Mouse (Mus musculus): ENCODE measurements around the gene Hook2. TPM values are rescaled to one million over a fixed set of nuclear protein-coding genes. Genes with fewer than 3 reads are reported as not detected.

Hook2 gene
- total and polyA plus RNA-seq, 2 experiments from 2014 or later = 28.7 to 30.3 TPM

DNA sequence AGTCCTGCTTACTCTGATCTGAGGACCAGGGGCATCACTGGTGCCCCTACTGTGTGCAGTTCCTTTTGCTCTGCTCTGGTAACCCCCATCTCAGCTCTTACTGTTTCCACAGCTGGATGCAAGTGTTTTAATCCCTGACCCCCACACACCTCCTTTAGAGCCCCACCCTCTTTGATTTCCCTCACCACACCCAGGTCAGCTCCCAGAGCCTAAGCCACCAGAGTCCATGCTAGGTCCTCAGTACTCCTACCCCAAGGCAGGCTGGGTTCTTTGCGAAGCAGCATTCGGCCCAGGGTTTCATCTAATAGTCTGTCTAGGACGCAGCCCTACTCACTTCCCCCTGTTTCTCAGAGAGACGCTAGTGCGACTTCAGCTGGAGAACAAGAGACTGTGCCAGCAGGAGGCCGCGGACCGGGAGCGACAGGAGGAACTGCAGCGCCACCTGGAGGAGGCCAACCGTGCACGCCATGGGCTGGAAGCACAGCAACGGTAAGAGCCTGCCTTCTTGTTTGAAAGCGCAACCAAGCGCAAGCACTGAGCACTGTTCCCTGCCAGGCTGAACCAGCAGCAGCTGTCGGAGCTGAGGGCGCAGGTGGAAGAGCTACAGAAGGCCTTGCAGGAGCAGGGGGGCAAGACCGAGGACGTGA lies 7.4 kb downstream of the Hook2 start:
- Histone ChIP-seq H3K36me3 (ENCODE audit: insufficient read depth) (peaks cover 14% of the 10 kb centered on the region), H3K4me3 (ENCODE audit: low read depth, low read length) (no peak overlapping the region), H3K27ac (ENCODE audit: low read depth, low read length) (no peak overlapping the region), H3K9ac (peak overlapping the region; percentile 25; the same call in 1 of the 2 replicates), H3K4me2 (ENCODE audit: low read depth) (no peak overlapping the region), H3K9me3 (ENCODE audit: low read length) (no peaks in the 10 kb centered on the region), H3K27me3 (ENCODE audit: insufficient read depth, low read length) (no peaks in the 10 kb centered on the region), H3K4me1 (ENCODE audit: insufficient read depth) (no peaks in the 10 kb centered on the region)
- DNase-seq = peak; percentile 90
- WGBS = 3% methylated on average over 19 of the region's 19 CpGs
- peak; percentile 93 for TF ChIP-seq CTCF (IDR thresholded peaks at IDR 0.05; ENCODE audit: low read depth)
- ATAC-seq = peak; percentile 88

DNA sequence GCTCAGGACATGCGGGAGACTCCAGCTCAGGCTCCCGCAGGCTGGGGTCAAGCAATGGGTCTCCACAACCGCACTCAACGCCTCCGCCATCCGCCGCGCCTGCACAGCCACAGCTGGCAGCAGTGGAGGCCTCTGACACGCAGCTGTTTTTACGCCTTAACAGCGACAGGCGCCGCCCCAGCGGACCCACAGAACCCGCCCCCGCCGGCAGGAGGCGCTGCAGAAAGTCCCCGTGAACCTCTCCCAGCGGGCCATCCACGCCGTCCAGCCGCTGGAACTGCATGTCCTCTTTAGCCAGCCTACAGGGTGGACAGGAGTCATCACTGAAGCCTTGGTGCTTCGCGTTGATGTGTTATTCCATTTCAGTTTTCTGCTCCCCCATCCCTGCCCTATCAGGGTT lies 17.3 kb downstream of the Hook2 start:
- no peaks in the 10 kb centered on the region for H3K4me1 ChIP-seq (ENCODE audit: insufficient read depth)
- ATAC-seq (no peak), DNase-seq (no peak)
- H3K9ac ChIP-seq = no peak overlapping the region
- H3K27ac ChIP-seq (ENCODE audit: low read depth, low read length) = no peak overlapping the region
- H3K4me2 ChIP-seq (ENCODE audit: low read depth) = no peak overlapping the region
- peaks cover 14% of the 10 kb centered on the region for H3K27me3 ChIP-seq (ENCODE audit: insufficient read depth, low read length)
- WGBS = 20% methylated on average over 25 of the region's 25 CpGs
- no peaks in the 10 kb centered on the region for H3K9me3 ChIP-seq (ENCODE audit: low read length)
- no peak overlapping the region for H3K4me3 ChIP-seq (ENCODE audit: low read depth, low read length)
- H3K36me3 ChIP-seq (ENCODE audit: insufficient read depth) = peaks cover 5% of the 10 kb centered on the region; the same call in 1 of the 2 replicates
- 0 out of 2 replicates have a peak, but pooled peaks have one; percentile 18 for TF ChIP-seq CTCF (IDR thresholded peaks at IDR 0.05; ENCODE audit: low read depth)

DNA sequence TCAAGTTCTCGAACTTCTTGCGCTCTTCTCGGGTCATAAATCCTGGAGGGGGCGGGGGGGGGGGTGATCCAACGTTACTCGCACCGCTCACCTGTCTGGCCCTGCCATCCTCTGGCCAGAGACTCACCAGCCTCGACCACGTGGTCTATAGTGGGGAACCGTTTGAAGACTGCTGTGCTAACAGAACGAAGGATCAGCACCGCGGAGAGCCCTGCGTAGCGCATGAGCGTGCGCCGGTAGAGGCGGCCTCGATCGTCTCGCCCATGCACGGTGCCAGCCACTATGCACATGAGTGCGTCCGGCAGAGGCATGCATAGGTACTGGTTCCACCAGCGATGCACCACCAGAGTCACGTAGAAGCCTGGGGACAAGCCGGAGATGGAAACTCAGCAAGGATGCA lies 20.8 kb downstream of the Hook2 start:
- H3K4me2 ChIP-seq (ENCODE audit: low read depth) = no peak overlapping the region
- TF ChIP-seq CTCF (IDR thresholded peaks at IDR 0.05; ENCODE audit: low read depth) = no peak
- H3K4me3 ChIP-seq (ENCODE audit: low read depth, low read length) = no peak overlapping the region
- peaks cover 30% of the 10 kb centered on the region for H3K27me3 ChIP-seq (ENCODE audit: insufficient read depth, low read length)
- H3K4me1 ChIP-seq (ENCODE audit: insufficient read depth) = no peaks in the 10 kb centered on the region
- no peaks in the 10 kb centered on the region for H3K9me3 ChIP-seq (ENCODE audit: low read length)
- ATAC-seq (no peak), DNase-seq (no peak)
- no peak overlapping the region for H3K9ac ChIP-seq
- H3K36me3 ChIP-seq (ENCODE audit: insufficient read depth) = no peaks in the 10 kb centered on the region
- WGBS = 18% methylated on average over 28 of the region's 28 CpGs
- no peak overlapping the region for H3K27ac ChIP-seq (ENCODE audit: low read depth, low read length)

DNA sequence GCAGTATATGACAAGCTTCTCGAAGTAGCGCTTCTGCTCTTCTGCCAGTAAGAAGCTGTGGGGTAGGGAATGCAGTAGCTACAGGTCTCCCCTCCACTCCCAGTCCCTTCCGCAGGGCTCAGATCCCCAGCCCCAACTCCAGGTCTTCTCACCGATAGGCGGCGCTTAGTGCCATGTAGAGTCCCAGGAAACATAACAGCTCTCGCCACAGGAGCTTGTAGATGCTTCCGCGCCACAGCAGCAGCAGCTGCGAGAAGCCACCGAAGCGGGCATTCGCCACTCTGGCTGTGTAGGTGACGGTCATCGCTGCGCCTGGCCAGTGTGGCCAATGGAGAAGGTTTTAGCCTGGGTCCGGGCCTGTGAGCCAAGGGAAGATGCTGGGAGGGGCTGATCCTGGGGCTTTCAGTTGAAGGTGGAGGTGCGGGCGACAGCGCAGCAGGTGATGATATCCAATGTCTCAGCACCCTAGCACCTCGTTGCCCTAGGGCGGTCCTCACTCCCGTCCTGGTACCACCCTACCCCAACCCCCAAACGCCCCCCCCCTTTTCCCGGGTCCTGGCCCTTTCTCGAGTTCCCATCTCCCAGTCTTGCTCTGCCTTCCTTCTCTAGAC lies 22.9 kb downstream of the Hook2 start:
- H3K9me3 ChIP-seq (ENCODE audit: low read length) = no peaks in the 10 kb centered on the region
- H3K4me2 ChIP-seq (ENCODE audit: low read depth) = peak overlapping the region; percentile 62
- H3K27ac ChIP-seq (ENCODE audit: low read depth, low read length) = no peak overlapping the region
- WGBS = 5% methylated on average over 25 of the region's 26 CpGs
- DNase-seq (peak; percentile 79), ATAC-seq (peak; percentile 89)
- H3K36me3 ChIP-seq (ENCODE audit: insufficient read depth) = peaks cover 16% of the 10 kb centered on the region
- peaks cover 30% of the 10 kb centered on the region for H3K27me3 ChIP-seq (ENCODE audit: insufficient read depth, low read length)
- peak overlapping the region; percentile 35 for H3K4me3 ChIP-seq (ENCODE audit: low read depth, low read length)
- no peaks in the 10 kb centered on the region for H3K4me1 ChIP-seq (ENCODE audit: insufficient read depth)
- H3K9ac ChIP-seq = peak overlapping the region; percentile 47
- peak; percentile 79 for TF ChIP-seq CTCF (IDR thresholded peaks at IDR 0.05; ENCODE audit: low read depth)

DNA sequence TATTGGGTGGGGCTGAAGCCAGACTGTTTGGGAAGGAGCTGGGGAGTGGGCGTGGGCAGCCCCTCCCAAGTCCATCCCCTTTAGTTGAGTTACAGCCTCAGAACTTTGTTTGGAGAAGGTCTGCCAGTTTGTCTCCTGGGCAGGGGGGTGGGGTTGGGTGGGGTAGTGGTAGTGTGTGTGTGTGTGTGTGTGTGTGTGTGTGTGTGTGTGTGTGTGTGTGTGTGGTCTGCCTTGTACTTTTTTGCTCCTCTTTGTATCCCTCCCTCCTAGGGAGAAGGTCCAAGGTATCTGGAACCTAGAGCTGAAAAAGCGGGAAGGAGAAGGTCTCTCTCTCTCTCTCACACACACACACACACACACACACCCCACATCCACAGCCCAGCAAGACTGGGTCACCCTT lies 24.0 kb downstream of the Hook2 start, which contains the start of gene Best2:
Best2 (minus strand) TSS at position 101 of the 400 bp plus-strand sequence.
- Histone ChIP-seq H3K4me1 (ENCODE audit: insufficient read depth) (no peaks in the 10 kb centered on the region), H3K27me3 (ENCODE audit: insufficient read depth, low read length) (peaks cover 30% of the 10 kb centered on the region), H3K4me2 (ENCODE audit: low read depth) (peak within 1 kb of the TSS; percentile 62), H3K27ac (ENCODE audit: low read depth, low read length) (no peak within 1 kb of the TSS), H3K9me3 (ENCODE audit: low read length) (no peaks in the 10 kb centered on the region), H3K4me3 (ENCODE audit: low read depth, low read length) (peak within 1 kb of the TSS; percentile 35), H3K36me3 (ENCODE audit: insufficient read depth) (peaks cover 26% of the 10 kb centered on the region), H3K9ac (peak within 1 kb of the TSS; percentile 47)
- no peak for TF ChIP-seq CTCF (IDR thresholded peaks at IDR 0.05; ENCODE audit: low read depth)
- 81% methylated on average over 2 of the region's 2 CpGs for WGBS
- DNase-seq (no peak), ATAC-seq (no peak)

DNA sequence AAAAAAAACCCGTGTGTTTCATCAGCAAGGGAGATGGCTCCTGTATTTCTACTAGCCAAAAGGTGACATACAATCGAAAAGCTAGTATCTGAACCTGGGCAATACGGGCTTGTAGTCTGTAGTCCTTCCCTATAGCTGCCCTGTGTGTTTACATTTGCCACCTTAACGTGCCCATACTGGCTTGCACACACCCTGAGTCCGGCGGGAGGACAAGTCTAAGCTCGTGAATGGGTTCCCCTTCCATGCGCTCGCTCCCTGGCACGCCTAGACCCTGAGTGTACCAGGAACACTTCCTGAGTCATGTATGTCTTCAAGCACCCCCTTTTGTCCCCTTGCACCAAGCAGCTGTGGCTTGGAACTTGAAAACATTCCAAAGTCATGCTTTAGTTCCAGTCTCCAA lies 26.3 kb downstream of the Hook2 start:
- H3K36me3 ChIP-seq (ENCODE audit: insufficient read depth) = peaks cover 34% of the 10 kb centered on the region
- H3K4me3 ChIP-seq (ENCODE audit: low read depth, low read length) = no peak overlapping the region
- no peaks in the 10 kb centered on the region for H3K9me3 ChIP-seq (ENCODE audit: low read length)
- H3K4me1 ChIP-seq (ENCODE audit: insufficient read depth) = no peaks in the 10 kb centered on the region
- WGBS = 63% methylated on average over 10 of the region's 10 CpGs
- ATAC-seq (no peak), DNase-seq (no peak)
- H3K27me3 ChIP-seq (ENCODE audit: insufficient read depth, low read length) = peaks cover 20% of the 10 kb centered on the region; the same call in 1 of the 2 replicates
- H3K4me2 ChIP-seq (ENCODE audit: low read depth) = no peak overlapping the region
- TF ChIP-seq CTCF (IDR thresholded peaks at IDR 0.05; ENCODE audit: low read depth) = no peak
- no peak overlapping the region for H3K9ac ChIP-seq
- H3K27ac ChIP-seq (ENCODE audit: low read depth, low read length) = no peak overlapping the region

DNA sequence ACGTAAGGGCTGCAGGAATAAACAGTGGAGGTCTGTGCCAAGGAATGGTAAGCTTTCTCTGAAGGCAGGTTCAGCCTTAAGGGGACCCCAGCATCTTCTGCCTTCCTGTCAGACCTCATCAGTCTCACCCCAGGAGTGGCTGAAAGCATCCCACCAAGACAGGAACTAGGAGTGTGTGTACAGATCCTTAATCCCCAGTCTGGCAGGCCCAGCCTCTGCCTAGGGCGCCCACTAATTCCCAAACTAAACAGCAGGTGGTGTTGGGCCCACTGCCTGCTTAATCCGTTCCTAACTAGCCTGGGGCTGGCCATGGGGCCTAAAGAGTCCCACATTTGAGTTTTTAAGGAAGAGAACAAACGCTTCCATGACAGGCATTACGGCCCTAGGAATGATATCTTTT lies 26.8 kb downstream of the Hook2 start:
- H3K4me1 ChIP-seq (ENCODE audit: insufficient read depth) = no peaks in the 10 kb centered on the region
- no peak overlapping the region for H3K4me2 ChIP-seq (ENCODE audit: low read depth)
- H3K27ac ChIP-seq (ENCODE audit: low read depth, low read length) = no peak overlapping the region
- no peak overlapping the region for H3K4me3 ChIP-seq (ENCODE audit: low read depth, low read length)
- 21% methylated on average over 5 of the region's 5 CpGs for WGBS
- H3K9me3 ChIP-seq (ENCODE audit: low read length) = no peaks in the 10 kb centered on the region
- peaks cover 38% of the 10 kb centered on the region for H3K36me3 ChIP-seq (ENCODE audit: insufficient read depth)
- no peak overlapping the region for H3K9ac ChIP-seq
- TF ChIP-seq CTCF (IDR thresholded peaks at IDR 0.05; ENCODE audit: low read depth) = no peak
- DNase-seq = no peak
- H3K27me3 ChIP-seq (ENCODE audit: insufficient read depth, low read length) = peaks cover 19% of the 10 kb centered on the region; the same call in 1 of the 2 replicates
- no peak for ATAC-seq
